Mouse (Mus musculus): ENCODE measurements at regions not wholly inside any gene's neighbourhood (a gene's known extent, or its start where the extent isn't known, plus 50 kb on each side); places are given as distances from the start of the nearest gene placed in this dataset.

DNA sequence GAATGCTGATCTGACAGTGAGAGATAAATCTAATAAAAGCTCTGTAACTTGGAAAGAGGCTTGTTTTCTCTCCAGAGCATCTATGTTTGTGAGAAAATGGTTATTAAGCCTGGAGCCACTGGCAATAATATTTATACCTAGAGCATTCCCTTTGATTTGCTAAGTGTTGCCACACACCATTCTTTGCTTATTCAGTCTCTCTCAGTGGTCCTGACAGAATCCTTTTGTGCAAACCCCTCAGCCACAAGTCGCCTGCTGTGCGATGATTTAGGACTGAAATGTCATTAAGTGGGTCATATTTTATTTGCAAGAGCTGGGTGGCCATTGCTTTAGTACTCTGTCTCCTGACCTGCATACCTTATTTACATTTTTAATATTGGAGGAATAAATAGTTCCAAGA is 160.7 kb downstream of the Trmt11 start:
- TF ChIP-seq CTCF (IDR thresholded peaks at IDR 0.05; ENCODE audit: low read depth, low read length) (no peak), POLR2A (IDR thresholded peaks at IDR 0.05; ENCODE audit: insufficient read depth, low read length) (no peak), EP300 (IDR thresholded peaks at IDR 0.05; ENCODE audit: insufficient read depth, low read depth, low read length) (no peak)

Data from ES-Bruce4 (cell line).